Mouse (Mus musculus) erythroid progenitor cell, adult 5-6 weeks (primary cell): Measurements from ENCODE around the gene Fermt2. TPM values are rescaled to one million over a fixed set of nuclear protein-coding genes. Genes with fewer than 3 reads are reported as not detected.

Experiments
- ATAC-seq: replicated peaks from 2 replicates; pipeline ENCODE4 v1.8.0; 2016; ENCODE audit warnings: moderate number of reproducible peaks, mild to moderate bottlenecking, moderate TSS enrichment, inconsistent platforms; ENCODE audit not compliant: poor library complexity, low FRiP score, severe bottlenecking
- total RNA-seq, 2 experiments: library from RNA; stranded (forward) in 1 of 2; stranded (reverse) in 1 of 2; fragments of 150-400 nt in 1 of 2; fragments of 186-747, 209-891 nt in 1 of 2; gene quantifications; 2 replicates each; pipeline versions ENCODE4 v1.2.3 to v1.2.4; 2015 to 2017; ENCODE audit warnings: low replicate concordance in 2 of 2

Fermt2 gene
- total RNA-seq (2015; ENCODE audit: low replicate concordance) (not detected in 2 replicates), total RNA-seq (2017; ENCODE audit: low replicate concordance) (0.51 and 0.91 TPM in 2 replicates)

- ATAC-seq: no peak
These were observed at the start of gene Fermt2 for GRCm38 (mm10) chr14:45529411-45530363. Fermt2 (minus strand) TSS chr14:45530118.

DNA sequence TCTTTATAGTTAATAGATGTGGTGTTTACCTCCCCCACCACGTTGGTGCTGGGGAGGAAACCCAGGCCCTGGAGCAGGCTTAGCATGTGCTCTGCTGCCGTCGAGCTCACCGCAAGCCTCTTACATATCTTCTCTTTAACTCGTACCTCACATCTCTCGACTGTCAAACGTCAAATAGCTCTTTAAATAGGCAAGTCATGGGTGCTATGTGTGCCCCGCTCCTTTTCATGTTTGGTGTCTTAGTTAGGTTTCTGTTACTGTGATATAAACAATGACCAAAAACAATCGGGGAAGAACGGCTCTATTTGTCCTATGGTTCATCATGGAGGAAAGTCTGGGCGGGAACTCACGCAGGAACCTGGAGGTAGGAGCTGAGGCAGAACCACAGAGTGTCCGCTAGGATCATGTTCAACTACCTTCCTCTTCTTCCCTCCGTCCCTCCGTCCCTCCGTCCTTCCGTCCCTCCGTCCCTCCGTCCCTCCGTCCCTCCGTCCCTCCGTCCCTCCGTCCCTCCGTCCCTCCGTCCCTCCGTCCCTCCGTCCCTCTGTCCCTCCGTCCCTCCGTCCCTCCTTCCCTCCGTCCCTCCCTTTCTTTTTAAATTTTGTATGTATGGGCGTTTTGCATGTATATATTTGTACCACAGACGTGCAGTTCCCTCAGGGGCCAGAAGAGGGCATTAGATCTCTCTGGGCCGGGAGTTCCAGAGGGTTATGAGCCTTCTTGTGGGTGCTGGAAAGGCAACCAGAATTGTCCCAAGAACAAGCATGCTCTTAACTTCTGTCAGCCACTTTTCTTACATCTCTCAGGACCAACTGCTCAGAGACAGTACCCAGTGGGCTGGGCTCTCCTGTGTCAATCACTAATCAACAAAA, 36.4 kb upstream of the Fermt2 start:
- ATAC-seq: peak; percentile 54; the same call in 1 of the 2 replicates

- ATAC-seq: no peak
These were observed 35.5 kb upstream of the Fermt2 start for GRCm38 (mm10) chr14:45565216-45566065.

GRCm38 (mm10) chr14:45563577-45563976, 33.7 kb upstream of the Fermt2 start:
- no peak for ATAC-seq

DNA sequence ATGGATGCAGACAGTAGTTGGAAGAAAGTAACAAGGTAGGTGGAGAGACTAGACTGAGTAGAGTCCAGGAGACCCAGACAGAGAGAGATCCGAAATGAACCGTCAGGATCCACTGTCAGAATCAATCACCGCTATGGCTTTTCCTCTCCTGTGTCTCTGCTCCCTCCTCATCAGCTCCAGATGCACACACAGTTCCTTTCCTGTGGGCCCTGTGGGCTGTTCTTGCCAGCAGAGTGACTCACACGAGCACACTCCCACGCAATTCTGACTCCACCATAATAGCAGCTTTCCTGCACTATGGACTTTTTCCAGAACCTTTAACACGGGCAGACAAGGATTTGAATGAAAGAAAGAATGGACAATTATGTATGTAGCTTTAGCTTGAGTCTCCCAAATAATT, 31.8 kb upstream of the Fermt2 start:
- no peak for ATAC-seq

DNA sequence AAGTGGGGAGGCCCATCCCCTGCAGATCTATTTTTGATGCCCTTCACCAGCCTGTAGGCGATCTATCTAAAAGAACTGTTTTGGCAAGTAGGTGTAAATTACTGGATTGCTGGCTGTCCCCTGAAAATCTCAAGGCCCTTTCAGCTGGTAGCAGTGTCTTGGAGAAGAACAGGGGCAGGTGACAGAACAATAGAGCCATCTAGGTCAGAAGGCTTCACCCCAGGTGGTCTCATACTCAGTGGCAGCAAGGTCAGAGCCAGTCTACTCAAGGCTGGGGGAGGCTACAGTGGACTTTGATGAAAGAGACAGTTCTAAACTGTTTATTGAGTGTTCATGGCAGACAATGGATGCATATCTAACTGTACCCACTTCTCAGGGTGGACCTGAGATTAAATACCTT, 29.1 kb upstream of the Fermt2 start:
- no peak for ATAC-seq

GRCm38 (mm10) chr14:45554336-45554735, 24.4 kb upstream of the Fermt2 start:
- ATAC-seq: no peak

- ATAC-seq: no peak
These were observed 23.9 kb upstream of the Fermt2 start for GRCm38 (mm10) chr14:45553854-45554253.

GRCm38 (mm10) chr14:45552431-45552830, 22.5 kb upstream of the Fermt2 start:
- no peak for ATAC-seq

GRCm38 (mm10) chr14:45551121-45551768, 21.3 kb upstream of the Fermt2 start:
- ATAC-seq: no peak

DNA sequence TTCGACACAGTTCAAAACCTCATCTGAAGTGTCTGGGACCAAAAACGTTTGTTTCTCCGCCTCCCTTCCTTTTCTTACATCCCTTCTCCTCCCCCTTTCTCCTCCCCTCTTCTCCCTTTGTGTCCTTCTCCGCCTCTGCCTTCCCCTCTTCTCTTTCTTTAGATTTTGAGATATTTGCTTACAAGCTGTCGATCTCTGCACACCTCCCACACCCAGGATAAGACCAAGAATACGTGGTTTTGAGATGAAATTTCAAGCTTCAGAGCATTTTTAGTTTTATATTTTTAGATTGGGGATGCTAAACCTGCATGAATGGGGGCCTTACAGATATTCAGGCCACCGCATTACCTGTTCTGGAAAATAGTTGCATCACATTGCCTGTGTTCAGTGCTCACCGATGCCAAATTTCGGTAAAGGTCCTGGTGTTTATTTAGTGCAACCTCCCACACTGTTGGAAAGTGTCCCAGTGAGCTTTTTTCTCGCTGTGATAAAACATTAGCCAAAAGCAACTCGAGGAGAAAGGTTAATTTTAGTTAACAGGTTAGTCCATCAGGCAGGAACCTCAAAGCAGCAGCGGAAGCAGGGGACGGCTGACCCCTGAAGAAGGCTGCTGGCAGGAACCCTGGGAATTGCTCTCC, 20.2 kb upstream of the Fermt2 start:
- ATAC-seq: no peak

- ATAC-seq: no peak
These were observed 18.2 kb upstream of the Fermt2 start for GRCm38 (mm10) chr14:45548118-45548517.

GRCm38 (mm10) chr14:45544905-45545304, 15.0 kb upstream of the Fermt2 start:
- ATAC-seq: no peak

GRCm38 (mm10) chr14:45544026-45544425, 14.1 kb upstream of the Fermt2 start:
- no peak for ATAC-seq

GRCm38 (mm10) chr14:45539659-45540468, 9.9 kb upstream of the Fermt2 start:
- ATAC-seq: no peak

DNA sequence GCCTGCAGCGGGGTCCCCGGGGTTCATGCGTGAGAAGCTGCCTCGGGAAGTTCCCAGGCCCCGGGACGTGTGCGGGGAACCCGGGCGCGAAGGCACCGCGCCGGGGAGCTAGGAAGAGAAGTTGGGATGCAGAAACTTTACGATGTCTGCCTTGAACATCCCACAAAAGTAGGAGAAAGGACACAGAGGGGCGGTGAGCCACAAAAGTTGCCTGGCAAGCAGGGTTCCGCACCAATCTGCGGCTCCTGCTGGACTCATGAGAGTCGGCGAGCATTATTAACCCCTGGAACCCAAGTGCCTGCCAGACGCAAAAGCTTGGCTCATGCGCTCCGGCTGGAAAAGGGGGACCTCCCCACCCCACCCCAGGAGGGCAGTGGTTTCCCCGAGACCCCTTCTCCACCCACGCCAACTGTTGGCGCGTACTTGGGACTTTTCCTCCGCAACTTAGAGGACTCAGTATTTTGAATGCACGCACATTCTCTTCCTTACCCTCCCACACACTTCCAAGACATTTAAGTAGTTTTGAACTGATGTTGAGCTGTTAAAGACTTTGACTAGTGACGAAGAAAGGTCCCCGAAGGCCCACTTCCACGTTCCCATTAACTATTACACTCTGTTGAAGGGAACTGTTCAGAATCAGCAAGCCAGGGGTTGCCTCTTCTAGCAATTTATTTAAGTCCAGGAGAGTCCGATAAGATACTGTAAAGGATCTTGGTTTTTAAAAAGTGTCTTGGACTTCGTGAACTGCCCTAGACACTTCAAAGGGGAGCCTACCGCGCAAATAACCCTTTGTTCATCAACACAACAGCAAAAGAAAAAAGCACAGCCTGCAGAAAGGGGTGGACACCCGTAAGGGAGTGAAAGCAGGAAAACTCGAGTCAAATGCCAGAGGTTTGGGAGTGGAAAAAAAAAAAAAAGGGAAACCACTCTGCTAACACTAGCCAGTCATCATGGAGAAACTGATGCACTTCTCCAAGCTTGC, 737 bp upstream of the Fermt2 start:
- ATAC-seq: no peak

DNA sequence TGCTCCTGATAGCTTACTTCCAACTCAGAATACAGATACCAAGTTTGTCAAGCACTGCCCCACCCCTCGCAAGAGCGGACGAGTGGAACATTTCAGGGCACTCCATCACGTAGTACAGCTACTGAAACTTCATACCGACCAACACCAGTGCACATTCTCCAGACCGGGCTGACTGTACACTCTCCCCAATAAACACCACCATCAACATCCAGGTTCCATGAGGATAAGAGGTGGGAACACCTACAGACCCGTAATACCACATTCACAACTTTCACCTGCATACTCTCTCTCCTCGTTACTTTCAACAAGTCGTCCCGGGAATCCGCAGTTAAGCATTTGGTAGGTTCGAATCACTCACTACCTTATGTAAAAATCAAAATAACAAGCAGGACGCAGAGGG, 1.1 kb downstream of the Fermt2 start:
- no peak for ATAC-seq
